Mouse (Mus musculus) bone marrow, adult 2 months (tissue): ENCODE measurements around the gene Slc27a5.

Source experiments
- CTCF ChIP-seq: fragments of 200-500 bp; IDR thresholded peaks from 2 replicates; pipeline ENCODE4 v1.5.1; 2011; ENCODE audit warnings: low read length, control low read depth; ENCODE audit not compliant: control insufficient read depth, insufficient read depth
- POLR2A ChIP-seq: fragments of 200-500 bp; IDR thresholded peaks from 2 replicates; pipeline ENCODE4 v1.6.1; 2011; ENCODE audit warnings: low read depth, mild to moderate bottlenecking, control low read depth, low read length, borderline replicate concordance; ENCODE audit not compliant: control insufficient read depth

DNA sequence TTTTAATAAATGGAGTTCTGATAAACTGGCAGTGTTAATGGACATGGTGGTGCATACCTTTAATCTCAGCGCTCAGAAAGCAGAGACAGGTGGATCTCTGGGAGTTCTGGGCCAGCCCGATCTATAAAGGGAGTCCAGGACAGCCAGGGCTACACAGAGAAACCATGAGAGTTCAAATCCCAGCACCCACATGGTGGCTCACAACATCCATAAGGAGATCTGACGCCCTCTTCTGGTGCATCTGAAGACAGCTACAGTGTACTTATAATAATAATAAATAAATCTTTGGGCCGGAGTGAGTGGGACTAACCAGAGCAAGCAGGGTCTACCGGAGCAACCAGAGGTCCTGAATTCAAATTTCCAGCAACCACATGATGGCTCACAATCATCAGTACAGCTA is 5.4 kb upstream of the Slc27a5 start:
- TF ChIP-seq CTCF (no peak), POLR2A (no peak)
